Mouse (Mus musculus) erythroblast, embryonic 14.5 days (primary cell): ENCODE results near the gene Afm.

ENCODE experiments used
- GATA1 ChIP-seq: IDR thresholded peaks from 2 replicates; pipeline ENCODE4 v1.6.1; 2012; ENCODE audit warnings: low read length, inconsistent platforms, mixed read lengths
- TAL1 ChIP-seq: IDR thresholded peaks from 3 replicates; pipeline ENCODE4 v1.6.1; 2012; ENCODE audit warnings: low read length, inconsistent platforms, mixed read lengths

DNA sequence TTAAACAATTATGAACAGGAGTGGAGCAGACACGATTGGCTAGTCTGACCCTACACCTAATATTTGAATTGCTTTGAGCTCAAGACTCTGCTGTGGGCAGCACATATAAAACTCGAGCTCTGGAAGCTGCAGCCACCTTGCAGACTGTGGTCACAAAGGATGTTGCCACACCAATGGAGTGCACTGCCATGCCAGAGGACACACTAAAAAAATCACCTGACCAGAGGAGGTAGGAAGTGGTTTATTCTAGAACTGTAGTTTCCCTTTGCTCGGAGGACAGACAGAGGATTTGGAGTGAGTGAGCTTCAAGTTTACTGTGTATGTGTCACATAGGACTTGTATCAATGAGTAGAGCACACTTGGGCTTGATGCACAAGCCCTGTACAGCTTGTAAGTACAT lies 37.3 kb downstream of the Afm start:
- no peak for TF ChIP-seq GATA1
- TF ChIP-seq TAL1 = no peak
